Mouse (Mus musculus) mouse trophoblast stem cell (cell line): Measurements from ENCODE around the gene Olfr112.
"Not testable (repeated sequence)": the region's sequence is repeated elsewhere in the genome, so short reads cannot be mapped to it uniquely, and the experiment has no call there.

ENCODE experiments used
- in situ Hi-C, 2 experiments: fragments of 300-500 bp; cut with MseI, MboI; formaldehyde crosslinking; loops; 2 replicates in 1 of 2; 3 replicates in 1 of 2; pipeline ENCODE4 v1.15.1; 2025

Olfr112 gene

DNA sequence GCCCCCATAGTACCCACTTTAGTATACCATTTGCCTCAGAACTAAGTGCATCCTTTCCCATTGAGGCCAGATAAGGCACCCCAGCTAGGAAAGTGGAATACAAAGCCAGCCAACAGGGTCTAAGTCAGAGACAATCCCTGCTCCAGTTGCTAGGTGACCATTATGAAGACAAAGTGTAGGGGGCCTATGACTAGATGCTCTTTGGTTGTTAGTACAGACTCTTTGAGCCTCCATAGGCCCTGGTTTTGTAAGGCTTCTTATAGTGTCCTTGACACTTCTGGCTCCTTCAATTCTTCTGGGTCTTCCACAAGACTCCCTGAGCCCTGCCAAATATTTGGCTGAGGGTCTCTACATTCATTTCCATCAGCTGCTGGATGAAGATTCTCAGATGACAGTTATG is at the start of gene Olfr112:
Gene Olfr112 (minus strand): TSS at position 101 of the 400 bp plus-strand sequence.
- in situ Hi-C loops = no loop called here

DNA sequence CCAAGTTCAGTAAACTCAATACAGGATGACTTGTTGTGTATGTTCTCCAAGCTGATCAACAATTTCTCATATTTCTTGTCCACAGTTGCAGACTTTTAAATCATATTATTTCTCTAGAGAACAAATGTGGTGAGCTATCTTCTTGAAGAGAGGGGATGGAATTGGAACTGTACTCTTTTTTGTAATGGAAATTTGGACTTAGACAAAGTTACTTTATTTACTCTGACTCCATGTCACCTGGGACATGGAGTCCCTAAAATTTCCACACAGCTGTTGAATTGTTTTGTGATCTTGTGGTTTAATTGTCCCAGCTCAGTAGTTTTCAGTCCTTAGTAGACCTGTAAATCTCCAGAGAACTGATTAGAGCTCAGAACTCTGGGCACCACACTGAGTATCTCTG is 23.4 kb upstream of the Olfr112 start, which contains the start of gene Olfr114:
Gene Olfr114 (minus strand): TSS at position 101 of the 400 bp plus-strand sequence.
- in situ Hi-C loops = no loop called here

DNA sequence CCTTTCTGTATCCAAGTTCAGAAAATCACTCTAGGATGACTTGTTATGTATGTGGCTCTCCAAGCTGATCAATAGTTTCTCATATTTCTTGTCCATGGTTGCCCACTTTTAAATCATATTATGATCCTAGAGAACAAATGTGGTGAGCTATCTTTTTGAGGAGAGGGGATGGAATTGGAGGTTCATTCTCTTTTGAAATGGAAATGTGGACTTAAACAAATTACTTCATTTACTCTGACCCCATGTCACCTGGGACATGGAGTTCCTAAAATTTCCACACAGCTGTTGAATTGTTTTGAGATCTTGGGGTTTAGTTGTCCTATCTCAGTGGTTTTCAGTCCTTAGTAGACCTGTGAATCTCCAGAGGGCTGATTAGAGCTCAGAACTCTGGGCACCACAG is 8.3 kb upstream of the Olfr112 start, which contains the start of gene Olfr113:
Gene Olfr113 (minus strand): TSS at position 101 of the 400 bp plus-strand sequence.
- in situ Hi-C loops = no loop called here

GRCm38 (mm10) chr17:37558913-37559615 is 10.2 kb downstream of the Olfr112 start:
- in situ Hi-C loops = no loop called here

- in situ Hi-C loops = no loop called here
These were observed 25.3 kb downstream of the Olfr112 start for GRCm38 (mm10) chr17:37543800-37544435.

DNA sequence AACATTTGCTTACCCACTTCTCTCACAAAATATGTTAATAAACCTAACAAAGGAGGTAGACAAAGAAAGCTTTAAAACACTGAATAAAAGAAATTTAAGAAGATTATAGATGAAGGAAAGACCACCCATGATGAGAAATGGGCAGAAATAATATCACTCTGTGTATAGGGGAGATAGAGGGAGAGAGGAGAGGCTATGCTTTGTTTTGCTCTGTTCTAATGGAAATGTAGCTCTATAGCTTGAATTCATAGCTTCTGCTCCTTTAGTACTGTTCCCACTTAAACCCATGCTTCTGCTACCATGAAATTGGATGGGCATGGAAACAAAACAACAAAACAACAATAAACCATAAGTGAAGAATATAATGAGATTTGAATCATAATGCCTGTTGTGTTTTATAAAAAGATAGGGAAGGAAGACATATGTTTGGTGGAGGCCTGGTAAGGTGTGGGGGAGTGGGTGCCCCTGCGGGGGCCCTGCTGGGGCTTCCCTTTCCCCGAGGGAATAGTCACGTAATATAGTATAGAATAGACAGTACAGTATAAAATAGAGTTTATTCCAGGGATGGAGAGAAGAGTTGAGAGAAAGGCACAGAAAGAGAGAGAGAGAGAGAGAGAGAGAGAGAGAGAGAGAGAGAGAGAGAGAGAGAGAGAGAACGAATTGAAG is 27.7 kb downstream of the Olfr112 start:
- in situ Hi-C loops = no loop called here

GRCm38 (mm10) chr17:37538416-37538815 is 30.8 kb downstream of the Olfr112 start:
- in situ Hi-C loops = not testable (repeated sequence)

DNA sequence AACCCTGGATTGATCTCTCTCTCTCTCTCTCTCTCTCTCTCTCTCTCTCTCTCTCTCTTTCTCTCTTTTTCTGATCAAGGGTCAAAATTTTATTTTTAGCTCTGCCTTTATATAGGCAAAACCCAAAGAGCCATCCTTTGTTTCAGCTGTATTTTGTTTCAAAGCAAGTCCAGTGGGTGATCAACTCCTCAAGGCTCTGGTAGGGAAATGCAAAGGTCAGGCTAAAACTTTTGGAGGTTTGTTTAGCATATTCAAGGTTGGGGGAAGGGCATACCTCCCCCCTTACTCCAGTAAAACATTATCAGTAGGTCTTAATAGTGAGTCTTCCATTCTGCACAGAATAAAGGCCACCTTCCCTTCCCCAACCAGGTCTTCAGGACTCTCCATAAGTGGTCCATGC is 34.1 kb downstream of the Olfr112 start:
- in situ Hi-C loops = no loop called here

DNA sequence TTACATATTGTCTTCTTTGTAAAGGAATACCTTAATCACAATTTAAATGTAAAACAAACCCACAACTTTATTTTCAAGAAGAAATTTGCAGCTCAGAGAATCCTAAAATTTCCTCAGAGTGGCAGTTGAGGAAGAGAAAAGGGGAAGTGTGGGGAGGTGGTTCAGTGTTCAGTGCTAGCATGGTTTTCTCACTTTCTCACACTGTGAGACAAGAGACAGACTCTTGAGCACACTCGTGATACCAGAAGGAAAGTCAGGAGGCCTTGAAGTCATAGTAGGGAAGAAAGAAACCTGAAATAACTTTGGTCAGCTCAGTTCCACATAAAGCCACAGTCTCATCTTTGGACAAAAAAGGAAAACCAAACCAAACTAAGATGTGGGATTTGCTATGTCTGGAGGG is 43.8 kb downstream of the Olfr112 start:
- in situ Hi-C loops = not testable (repeated sequence)

- in situ Hi-C loops = not testable (repeated sequence)
These were observed 44.6 kb downstream of the Olfr112 start for GRCm38 (mm10) chr17:37524612-37525011.
